18 mouse cellular contexts compared by ENCODE assay signal in the genomic region with DNA sequence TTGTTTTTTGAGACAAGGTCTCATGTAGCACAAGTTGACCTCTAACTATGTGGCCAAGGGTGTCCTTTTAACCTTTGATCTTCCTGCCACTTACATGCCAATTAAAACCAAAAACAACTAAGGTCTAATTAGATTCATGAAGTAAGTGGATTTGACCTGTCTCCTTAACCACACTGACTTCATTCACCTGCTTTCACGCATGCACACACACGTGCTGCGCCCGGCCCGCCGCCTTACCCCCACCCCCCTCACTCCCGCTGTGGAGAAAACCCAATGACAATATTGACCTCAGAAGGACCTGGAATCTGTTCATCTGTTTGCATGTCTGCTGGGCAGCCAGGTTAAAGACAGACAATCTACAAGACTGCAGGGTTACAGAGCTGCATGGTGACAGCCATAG.
"Had no signal": no experiment of that assay in that cellular context is flagged by ENCODE, and none has a peak within 500 bp of the region (broad histone marks: within the 10 kb centered on the region; RNA-seq: fewer than 3 reads in every experiment).

No protein-coding gene starts in this region.

- H3K36me3 ChIP-seq: intestine, embryonic 15.5 days had no signal

- H3K9ac ChIP-seq: intestine, embryonic 15.5 days; liver, embryonic 13.5 days; lung, embryonic 14.5 days; midbrain, embryonic 13.5 days; neural tube, embryonic 13.5 days; stomach, embryonic 15.5 days had no signal

- H3K27me3 ChIP-seq: intestine, embryonic 15.5 days; liver, embryonic 13.5 days; midbrain, embryonic 13.5 days; neural tube, embryonic 13.5 days; stomach, embryonic 15.5 days had no signal

- H3K4me1 ChIP-seq: intestine, embryonic 15.5 days; liver, embryonic 13.5 days; midbrain, embryonic 10.5 days; neural tube, embryonic 13.5 days; stomach, embryonic 15.5 days had no signal

- H3K9me3 ChIP-seq: intestine, embryonic 15.5 days; liver, embryonic 13.5 days; megakaryocyte, embryonic 14.5 days; midbrain, embryonic 10.5 days; midbrain, embryonic 13.5 days; neural tube, embryonic 13.5 days; stomach, embryonic 15.5 days had no signal

- H3K27ac ChIP-seq: intestine, embryonic 15.5 days; kidney, postnatal 0 days; liver, embryonic 13.5 days; midbrain, embryonic 10.5 days; midbrain, embryonic 13.5 days; neural tube, embryonic 13.5 days; stomach, embryonic 15.5 days had no signal

- H3K4me2 ChIP-seq: intestine, embryonic 15.5 days; liver, embryonic 13.5 days; lung, embryonic 14.5 days; midbrain, embryonic 13.5 days; neural tube, embryonic 13.5 days; stomach, embryonic 15.5 days had no signal

- DNase-seq: layer of hippocampus, adult 9-11 months; liver, embryonic 13.5 days; lung, embryonic 14.5 days; lung, postnatal 10 days; lung, postnatal 36 days; right cerebral cortex, postnatal 25 days; spleen, adult 18-20 months; thymus, postnatal 25 days had no signal

- H3K4me3 ChIP-seq: intestine, embryonic 15.5 days; liver, embryonic 13.5 days; megakaryocyte, embryonic 14.5 days; midbrain, embryonic 10.5 days; midbrain, embryonic 13.5 days; myocyte; neural tube, embryonic 13.5 days; stomach, embryonic 15.5 days had no signal

- ATAC-seq: hindbrain, embryonic 16.5 days; intestine, embryonic 15.5 days; midbrain, embryonic 13.5 days; midbrain, embryonic 16.5 days had no signal
